Mouse (Mus musculus) left cerebral cortex, postnatal 36 days (tissue): ENCODE results near the gene Myo18a. TPM values are rescaled to one million over a fixed set of nuclear protein-coding genes. Genes with fewer than 3 reads are reported as not detected.

Experiments
- DNase-seq, 2 experiments: peaks; one replicate each; pipeline ENCODE4 v3.0.0; 2021 to 2022; ENCODE audit warnings: low spot score in 2 of 2, mixed read lengths in 1 of 2
- intact Hi-C: fragments of 180-260 bp; cut with DNase I; formaldehyde crosslinking; loops from one replicate; pipeline ENCODE4 v1.15.1; 2025
- total RNA-seq, 2 experiments: library from RNA; stranded (reverse); gene quantifications; 2 replicates each; pipeline ENCODE4 v1.2.3; 2021

The Myo18a gene
- total RNA-seq, 2 experiments from 2014 or later, result 141 to 180 TPM

- no peak for DNase-seq
- intact Hi-C loops, result loop anchor here (5.0 kb wide), 2 partner anchors 35 to 80 kb away; partner anchors contain the start of gene Sez6
These were observed 89.1 kb downstream of the Myo18a start for GRCm38 (mm10) chr11:77852195-77852594.

- no peak for DNase-seq
- intact Hi-C loops, result loop anchor here (5.0 kb wide), 2 partner anchors 34 to 79 kb away; partner anchors contain the start of gene Sez6
These were observed 90.1 kb downstream of the Myo18a start for GRCm38 (mm10) chr11:77852941-77853668.

GRCm38 (mm10) chr11:77854641-77855040 lies 91.6 kb downstream of the Myo18a start:
- intact Hi-C loops, result loop anchor here (5.0 kb wide), 2 partner anchors 33 to 78 kb away; partner anchors contain the start of gene Sez6
- DNase-seq, result no peak

DNA sequence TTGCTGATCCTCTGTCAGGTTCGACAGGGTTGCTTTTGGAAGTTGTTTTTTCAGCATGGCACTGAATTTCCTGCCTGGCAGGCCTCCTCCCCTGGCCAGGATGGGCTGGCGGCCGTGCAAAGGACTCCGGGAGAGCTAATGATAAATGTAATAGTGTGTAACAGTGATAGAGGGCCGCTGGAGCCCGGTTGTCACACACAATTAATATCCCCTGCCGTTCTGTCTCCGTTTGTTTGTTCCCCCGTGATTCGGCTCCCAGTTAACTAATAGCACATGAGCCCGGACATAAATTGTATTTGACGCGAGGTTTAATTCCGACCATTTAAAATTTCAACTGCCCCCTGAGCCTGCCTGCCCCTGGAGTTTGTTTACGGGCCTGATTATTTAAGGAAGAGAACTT lies 92.3 kb downstream of the Myo18a start:
- intact Hi-C loops, result no loop called here
- no peak for DNase-seq

- intact Hi-C loops, result no loop called here
These were observed 94.0 kb downstream of the Myo18a start for GRCm38 (mm10) chr11:77857089-77857488.

GRCm38 (mm10) chr11:77858589-77858988 lies 95.5 kb downstream of the Myo18a start:
- intact Hi-C loops, result no loop called here
- DNase-seq, result no peak

More at GRCm38 (mm10) chr11:77857089-77857488, 94.0 kb downstream of the Myo18a start:
- DNase-seq, result no peak

DNA sequence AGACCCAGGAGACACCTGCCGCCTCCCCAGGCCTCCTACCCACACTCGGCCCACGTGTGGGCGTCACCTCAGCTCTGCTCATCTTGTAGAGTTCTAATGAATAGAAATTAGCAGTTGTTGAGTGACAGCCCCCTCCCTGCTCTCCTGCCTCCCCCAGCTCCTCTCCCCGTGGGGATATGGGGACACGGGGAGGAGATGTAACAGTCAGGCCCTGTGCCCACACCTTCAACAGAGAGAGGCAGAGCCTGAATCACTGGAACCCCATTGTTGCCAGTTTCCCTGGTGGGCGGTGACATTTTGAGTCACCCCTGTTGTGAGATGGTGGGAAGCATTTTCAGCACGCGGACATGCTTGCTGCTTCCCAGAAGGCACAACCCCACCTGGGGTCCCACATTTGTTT lies 97.9 kb downstream of the Myo18a start:
- intact Hi-C loops, result no loop called here
- DNase-seq, result peak in 1 of 2 experiments; percentile 46

- DNase-seq, result no peak
- intact Hi-C loops, result no loop called here
These were observed 99.8 kb downstream of the Myo18a start for GRCm38 (mm10) chr11:77862887-77863286.

GRCm38 (mm10) chr11:77864771-77865170 lies 101.7 kb downstream of the Myo18a start:
- peak; percentile 43 to 65 for DNase-seq
- intact Hi-C loops, result no loop called here

DNA sequence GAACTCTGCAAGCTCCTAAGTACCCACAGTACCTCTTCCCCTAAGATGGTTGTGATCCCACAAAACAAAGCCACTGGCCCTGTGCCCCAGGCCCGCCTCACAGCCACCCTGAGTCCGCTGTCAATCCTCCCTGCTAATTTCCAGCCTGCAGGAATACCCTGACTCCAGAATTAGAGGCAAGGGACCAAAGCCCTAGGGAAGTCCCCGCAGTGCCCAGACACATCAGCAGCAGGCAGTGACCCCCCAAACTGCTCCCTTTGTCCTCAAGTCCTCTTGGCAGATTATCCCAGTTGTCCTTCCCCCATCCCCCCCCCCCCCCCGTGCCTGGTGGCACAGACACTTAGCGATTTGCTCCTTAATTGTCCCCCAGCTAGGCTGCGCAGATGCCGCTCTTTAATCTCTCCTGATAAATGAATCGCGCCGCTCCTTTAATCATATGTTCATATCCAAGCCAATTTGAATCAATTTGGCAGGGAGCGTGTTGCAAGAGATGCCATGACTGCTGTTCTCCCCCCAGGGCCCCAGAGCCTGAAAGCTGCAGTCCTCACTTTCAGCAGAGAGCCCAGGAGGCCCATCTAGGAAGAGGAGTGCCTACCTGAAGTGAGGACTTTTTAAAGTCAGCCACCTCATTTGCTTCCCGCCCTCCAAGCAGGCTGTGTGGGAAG lies 104.5 kb downstream of the Myo18a start:
- intact Hi-C loops, result no loop called here

DNA sequence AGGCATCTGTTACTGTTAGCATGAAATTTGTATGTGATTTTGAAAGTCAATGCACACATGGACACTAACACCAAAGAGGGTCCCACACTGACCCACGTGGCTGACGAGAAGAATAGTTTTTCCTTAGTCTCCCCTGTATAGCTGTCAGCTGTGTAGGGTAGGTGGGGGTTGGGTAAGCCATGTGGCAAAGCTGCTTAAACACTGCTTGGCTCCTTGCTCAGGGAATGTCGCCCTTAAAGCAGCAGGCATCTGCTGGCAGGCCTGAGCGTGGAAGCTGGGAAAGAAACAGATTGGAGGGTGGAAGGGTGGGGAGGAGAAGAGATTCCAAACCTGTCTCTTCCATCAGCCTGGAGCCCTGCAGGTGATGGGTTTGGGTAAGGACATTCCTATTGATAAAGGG lies 108.4 kb downstream of the Myo18a start:
- DNase-seq, result peak; percentile 72 to 80
- intact Hi-C loops, result loop anchor here (5.0 kb wide), 1 partner anchor 61 kb away; the partner anchor contains the start of gene Sez6

More for the DNA sequence above, 104.5 kb downstream of the Myo18a start:
- peak in 1 of 2 experiments; percentile 33 for DNase-seq

DNA sequence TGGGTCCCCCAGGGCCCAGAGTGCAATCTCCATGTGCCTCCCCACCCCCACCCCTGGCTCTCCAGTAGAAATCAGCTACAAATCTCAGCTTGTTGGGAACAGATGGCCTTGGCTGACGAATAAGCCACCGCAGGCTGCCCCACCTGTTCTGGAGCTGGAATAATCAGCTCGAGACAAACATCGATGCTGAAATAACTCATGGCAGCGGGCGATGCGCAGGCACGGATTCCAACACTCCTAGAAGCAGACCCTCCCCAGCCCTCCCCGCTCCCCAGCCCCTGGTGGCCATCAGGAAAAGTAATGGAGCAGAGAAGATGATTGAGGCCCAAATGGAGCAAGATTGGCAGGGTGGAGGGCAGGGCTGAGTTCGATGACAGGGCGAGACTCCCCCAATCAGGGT lies 109.2 kb downstream of the Myo18a start:
- DNase-seq, result peak in 1 of 2 experiments; percentile 68

DNA sequence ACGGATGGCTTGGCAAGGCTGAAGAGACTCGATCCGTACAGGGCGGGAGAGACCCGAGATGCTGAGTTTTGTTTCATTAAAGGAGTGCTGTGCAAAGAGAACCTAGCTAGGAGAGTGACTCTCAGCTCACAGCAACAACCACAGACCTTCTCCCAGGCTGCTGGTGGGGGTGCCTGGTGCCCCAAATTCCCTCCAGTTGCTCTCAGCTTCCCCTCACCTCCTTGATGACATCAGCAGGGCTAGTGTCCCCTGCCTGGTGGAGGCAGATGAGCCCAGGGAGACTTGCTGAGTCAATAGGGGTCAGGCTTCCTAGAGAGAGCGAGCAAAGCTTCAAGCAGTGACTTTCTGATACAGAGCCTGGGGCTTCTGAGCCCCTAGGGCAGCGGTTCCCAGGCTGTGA lies 109.6 kb downstream of the Myo18a start:
- intact Hi-C loops, result loop anchor here (5.0 kb wide), 1 partner anchor 60 kb away; the partner anchor contains the start of gene Sez6
- DNase-seq, result no peak

More for the DNA sequence above, 109.2 kb downstream of the Myo18a start:
- intact Hi-C loops, result loop anchor here (5.0 kb wide), 1 partner anchor 60 kb away; the partner anchor contains the start of gene Sez6

DNA sequence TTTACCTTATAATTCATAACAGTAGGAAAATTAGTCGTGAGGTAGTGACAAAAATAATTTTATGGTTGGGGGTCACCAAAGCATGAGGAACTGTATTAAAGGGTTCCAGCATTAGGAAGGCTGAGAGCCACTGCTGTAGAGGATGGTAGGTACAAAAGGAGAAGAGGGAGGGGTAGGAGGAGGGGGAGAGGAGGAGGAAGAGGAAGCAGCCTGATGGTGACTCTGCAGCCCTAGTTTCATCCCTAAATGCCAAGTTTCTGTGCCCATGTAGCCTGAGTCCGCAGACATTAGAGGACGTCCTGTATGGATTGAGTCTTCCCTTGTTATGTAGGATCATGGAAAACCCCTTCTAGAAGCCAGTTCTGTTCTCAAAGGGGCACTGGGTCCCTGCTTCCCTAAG lies 110.1 kb downstream of the Myo18a start:
- intact Hi-C loops, result loop anchor here (5.0 kb wide), 1 partner anchor 59 kb away; the partner anchor contains the start of gene Sez6
- DNase-seq, result no peak

GRCm38 (mm10) chr11:77874685-77875231 lies 111.7 kb downstream of the Myo18a start:
- intact Hi-C loops, result loop anchor here (5.0 kb wide), 1 partner anchor 58 kb away; the partner anchor contains the start of gene Sez6
- DNase-seq, result no peak

DNA sequence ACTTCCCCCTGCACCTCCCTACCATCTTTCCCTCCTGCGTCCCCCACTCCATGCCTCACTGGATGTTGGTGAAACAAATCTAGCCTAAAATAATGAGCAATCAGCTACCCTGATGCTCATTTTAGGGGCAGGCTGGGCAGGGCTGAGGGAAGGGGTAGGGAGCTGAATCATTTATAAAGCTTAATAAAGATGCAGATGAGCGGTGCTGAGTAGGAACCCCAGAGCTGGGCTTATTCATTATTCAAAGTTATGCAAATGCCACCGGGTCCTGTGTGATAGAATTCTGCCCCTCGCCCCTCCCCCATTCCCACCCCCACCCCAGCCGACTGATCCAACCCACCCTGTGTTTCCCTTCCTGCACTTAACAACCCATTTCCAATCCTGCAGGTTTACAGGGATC lies 112.2 kb downstream of the Myo18a start:
- no peak for DNase-seq
- intact Hi-C loops, result no loop called here

DNA sequence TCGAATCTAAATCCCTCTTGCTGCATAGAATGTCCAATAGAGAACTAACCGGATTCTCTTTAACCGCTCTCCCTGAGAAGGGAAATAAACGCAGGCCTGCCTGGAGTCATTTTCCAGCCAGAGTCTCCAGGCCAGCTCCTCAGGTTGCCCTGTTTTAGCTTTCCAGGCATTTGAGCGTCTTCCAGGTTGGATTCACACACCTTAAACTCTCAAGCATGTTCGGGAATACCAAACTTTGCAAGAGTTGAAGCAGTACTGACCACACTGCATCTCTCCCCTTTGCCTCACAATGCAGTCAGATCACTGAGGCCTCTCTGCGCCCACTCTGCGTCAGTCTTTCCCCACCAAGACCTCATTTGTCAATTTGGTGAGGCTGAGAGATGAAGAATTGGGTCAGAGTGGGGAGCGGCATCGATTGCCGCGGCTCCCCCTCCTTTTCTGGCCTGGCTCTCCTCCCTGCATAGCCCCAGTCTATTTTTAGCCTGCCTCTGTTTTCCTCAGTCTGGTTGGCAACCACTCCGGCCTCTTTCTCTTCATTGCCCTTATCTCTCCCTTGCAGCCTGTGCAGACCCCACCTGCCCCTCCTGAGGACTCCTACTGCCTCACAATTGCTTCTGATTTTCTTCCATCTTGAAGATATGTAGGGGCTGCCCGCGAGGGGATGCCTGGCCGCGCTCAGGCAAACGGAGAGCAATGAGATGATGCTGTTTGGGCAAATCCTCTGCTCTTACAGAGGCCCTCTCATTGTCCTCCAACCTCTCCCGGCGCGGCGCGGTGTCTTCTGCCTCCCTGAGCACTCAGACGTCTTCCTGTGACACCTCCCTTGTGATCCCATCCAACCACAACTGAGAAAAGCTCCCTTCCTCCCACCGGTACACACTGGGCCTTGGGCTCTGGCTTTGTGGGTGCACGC lies 113.1 kb downstream of the Myo18a start:
- intact Hi-C loops, result no loop called here
- DNase-seq, result peak in 1 of 2 experiments; percentile 41

DNA sequence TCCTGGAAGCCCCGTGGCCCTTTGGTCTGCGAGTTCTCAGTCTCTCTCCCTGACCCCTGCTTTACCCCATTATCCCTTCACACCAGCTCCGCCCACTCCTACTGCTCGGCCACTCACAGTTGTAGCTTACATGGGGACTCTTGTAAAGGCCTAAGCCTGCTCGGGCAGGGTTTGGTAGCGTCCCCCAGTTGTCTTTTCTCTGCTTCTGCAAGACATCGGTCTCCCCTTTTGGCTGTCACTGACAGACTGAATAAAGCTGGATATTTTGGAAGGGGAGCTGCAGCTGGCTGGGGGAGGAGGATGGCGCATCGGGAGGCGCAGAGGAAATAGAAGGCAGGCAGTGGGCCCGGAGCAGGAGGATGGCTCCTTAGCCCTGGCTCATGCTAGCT lies 113.7 kb downstream of the Myo18a start:
- intact Hi-C loops, result no loop called here
- DNase-seq, result peak in 1 of 2 experiments; percentile 52
